Mouse (Mus musculus): ENCODE data around the gene Tmem247. TPM values are rescaled to one million over a fixed set of nuclear protein-coding genes. Genes with fewer than 3 reads are reported as not detected.

Gene Tmem247
- polyA plus RNA-seq (2015; fragmentation: Nextera tagmentation; extraction: Ambion mirVana): not detected in 2 replicates

DNA sequence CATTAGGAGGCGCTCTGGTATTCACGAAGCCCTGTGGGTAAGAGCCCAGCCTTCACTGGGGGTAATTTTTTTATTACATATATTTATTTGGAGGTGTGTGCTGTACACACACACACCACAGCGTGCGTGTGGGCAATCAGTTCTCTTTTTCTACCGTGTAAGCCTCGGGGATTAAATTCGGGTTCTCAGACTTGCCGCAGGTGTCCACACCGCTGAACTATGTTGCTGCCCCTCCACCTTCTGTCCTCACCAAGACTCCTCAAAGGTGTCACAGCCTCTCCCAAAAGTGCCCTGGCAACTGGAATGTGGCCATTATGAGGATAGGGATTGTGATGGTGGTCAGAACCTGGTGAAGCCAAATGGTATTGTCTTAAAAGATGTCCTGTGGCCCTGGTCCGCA is at the start of gene Tmem247:
Gene Tmem247, plus strand, starts transcription at position 301 of the 400 bp plus-strand sequence.
- Histone ChIP-seq H3K27ac (no peak within 1 kb of the TSS), H3K9me3 (replicated peaks; ENCODE audit: low read length) (no peaks in the 10 kb centered on the region), H3K9ac (ENCODE audit: low read depth, low read length) (no peak within 1 kb of the TSS), H3K4me2 (ENCODE audit: low read length) (no peak within 1 kb of the TSS), H3K4me1 (replicated peaks; ENCODE audit: insufficient read depth, low read length) (no peaks in the 10 kb centered on the region), H3K36me3 (ENCODE audit: insufficient read depth, low read length) (no peaks in the 10 kb centered on the region), H3K27me3 (ENCODE audit: insufficient read depth, low read length) (no peaks in the 10 kb centered on the region), H3K4me3 (replicated peaks; ENCODE audit: low read depth, low read length) (no peak within 1 kb of the TSS)
- ATAC-seq (replicated peaks; ENCODE audit: low FRiP score, low read depth): no peak
- TF ChIP-seq CTCF (IDR thresholded peaks at IDR 0.05; ENCODE audit: low read depth): no peak
- no peak for DNase-seq (ENCODE audit: low spot score)
- WGBS: 92% methylated on average over 10 of the region's 10 CpGs

GRCm38 (mm10) chr17:86870586-86870985 is 46.6 kb upstream of the Tmem247 start:
- no peaks in the 10 kb centered on the region for H3K27me3 ChIP-seq (ENCODE audit: insufficient read depth, low read length)

GRCm38 (mm10) chr17:86872643-86873042 is 44.5 kb upstream of the Tmem247 start:
- DNase-seq (ENCODE audit: low spot score) (no peak), ATAC-seq (replicated peaks; ENCODE audit: low FRiP score, low read depth) (no peak)
- WGBS: 64% methylated on average over 6 of the region's 6 CpGs
- Histone ChIP-seq H3K9me3 (replicated peaks; ENCODE audit: low read length) (no peaks in the 10 kb centered on the region), H3K4me3 (replicated peaks; ENCODE audit: low read depth, low read length) (no peak overlapping the region), H3K4me1 (replicated peaks; ENCODE audit: insufficient read depth, low read length) (no peaks in the 10 kb centered on the region), H3K36me3 (ENCODE audit: insufficient read depth, low read length) (no peaks in the 10 kb centered on the region), H3K9ac (ENCODE audit: low read depth, low read length) (no peak overlapping the region), H3K27ac (no peak overlapping the region), H3K4me2 (ENCODE audit: low read length) (no peak overlapping the region), H3K27me3 (ENCODE audit: insufficient read depth, low read length) (no peaks in the 10 kb centered on the region)
- no peak for TF ChIP-seq CTCF (IDR thresholded peaks at IDR 0.05; ENCODE audit: low read depth)

More at GRCm38 (mm10) chr17:86870586-86870985, 46.6 kb upstream of the Tmem247 start:
- Histone ChIP-seq H3K36me3 (ENCODE audit: insufficient read depth, low read length) (no peaks in the 10 kb centered on the region), H3K9me3 (replicated peaks; ENCODE audit: low read length) (no peaks in the 10 kb centered on the region), H3K4me3 (replicated peaks; ENCODE audit: low read depth, low read length) (no peak overlapping the region), H3K4me2 (ENCODE audit: low read length) (no peak overlapping the region), H3K9ac (ENCODE audit: low read depth, low read length) (no peak overlapping the region), H3K27ac (no peak overlapping the region), H3K4me1 (replicated peaks; ENCODE audit: insufficient read depth, low read length) (no peaks in the 10 kb centered on the region)
- DNase-seq (ENCODE audit: low spot score) (peak; percentile 18), ATAC-seq (replicated peaks; ENCODE audit: low FRiP score, low read depth) (no peak)
- WGBS: 63% methylated on average over 8 of the region's 8 CpGs
- TF ChIP-seq CTCF (IDR thresholded peaks at IDR 0.05; ENCODE audit: low read depth): no peak

GRCm38 (mm10) chr17:86876940-86877339 is 40.2 kb upstream of the Tmem247 start:
- no peaks in the 10 kb centered on the region for H3K36me3 ChIP-seq (ENCODE audit: insufficient read depth, low read length)
- H3K27me3 ChIP-seq (ENCODE audit: insufficient read depth, low read length): no peaks in the 10 kb centered on the region
- ATAC-seq (replicated peaks; ENCODE audit: low FRiP score, low read depth) (no peak), DNase-seq (ENCODE audit: low spot score) (no peak)
- H3K9me3 ChIP-seq (replicated peaks; ENCODE audit: low read length): no peaks in the 10 kb centered on the region
- H3K9ac ChIP-seq (ENCODE audit: low read depth, low read length): no peak overlapping the region
- H3K27ac ChIP-seq: no peak overlapping the region
- H3K4me3 ChIP-seq (replicated peaks; ENCODE audit: low read depth, low read length): no peak overlapping the region
- WGBS: 92% methylated on average over 9 of the region's 9 CpGs
- no peaks in the 10 kb centered on the region for H3K4me1 ChIP-seq (replicated peaks; ENCODE audit: insufficient read depth, low read length)
- H3K4me2 ChIP-seq (ENCODE audit: low read length): no peak overlapping the region
- TF ChIP-seq CTCF (IDR thresholded peaks at IDR 0.05; ENCODE audit: low read depth): no peak

GRCm38 (mm10) chr17:86877747-86878146 is 39.4 kb upstream of the Tmem247 start:
- WGBS: 82% methylated on average over 2 of the region's 2 CpGs
- Histone ChIP-seq H3K9me3 (replicated peaks; ENCODE audit: low read length) (no peaks in the 10 kb centered on the region), H3K9ac (ENCODE audit: low read depth, low read length) (no peak overlapping the region), H3K4me1 (replicated peaks; ENCODE audit: insufficient read depth, low read length) (no peaks in the 10 kb centered on the region), H3K27ac (no peak overlapping the region), H3K27me3 (ENCODE audit: insufficient read depth, low read length) (no peaks in the 10 kb centered on the region), H3K4me3 (replicated peaks; ENCODE audit: low read depth, low read length) (no peak overlapping the region), H3K4me2 (ENCODE audit: low read length) (no peak overlapping the region), H3K36me3 (ENCODE audit: insufficient read depth, low read length) (no peaks in the 10 kb centered on the region)
- ATAC-seq (replicated peaks; ENCODE audit: low FRiP score, low read depth) (no peak), DNase-seq (ENCODE audit: low spot score) (no peak)
- TF ChIP-seq CTCF (IDR thresholded peaks at IDR 0.05; ENCODE audit: low read depth): no peak

- 80% methylated on average over 10 of the region's 10 CpGs for WGBS
- Histone ChIP-seq H3K27me3 (ENCODE audit: insufficient read depth, low read length) (no peaks in the 10 kb centered on the region), H3K9me3 (replicated peaks; ENCODE audit: low read length) (no peaks in the 10 kb centered on the region), H3K36me3 (ENCODE audit: insufficient read depth, low read length) (no peaks in the 10 kb centered on the region), H3K9ac (ENCODE audit: low read depth, low read length) (no peak overlapping the region), H3K4me2 (ENCODE audit: low read length) (no peak overlapping the region), H3K4me3 (replicated peaks; ENCODE audit: low read depth, low read length) (no peak overlapping the region), H3K27ac (no peak overlapping the region), H3K4me1 (replicated peaks; ENCODE audit: insufficient read depth, low read length) (no peaks in the 10 kb centered on the region)
- TF ChIP-seq CTCF (IDR thresholded peaks at IDR 0.05; ENCODE audit: low read depth): no peak
- DNase-seq (ENCODE audit: low spot score): no peak
- no peak for ATAC-seq (replicated peaks; ENCODE audit: low FRiP score, low read depth)
Measured at GRCm38 (mm10) chr17:86880056-86880455, 37.1 kb upstream of the Tmem247 start.

GRCm38 (mm10) chr17:86880461-86881044 is 36.6 kb upstream of the Tmem247 start:
- no peaks in the 10 kb centered on the region for H3K27me3 ChIP-seq (ENCODE audit: insufficient read depth, low read length)
- H3K9ac ChIP-seq (ENCODE audit: low read depth, low read length): no peak overlapping the region
- H3K4me1 ChIP-seq (replicated peaks; ENCODE audit: insufficient read depth, low read length): no peaks in the 10 kb centered on the region
- no peak for ATAC-seq (replicated peaks; ENCODE audit: low FRiP score, low read depth)
- H3K4me2 ChIP-seq (ENCODE audit: low read length): no peak overlapping the region
- no peak for DNase-seq (ENCODE audit: low spot score)
- 84% methylated on average over 4 of the region's 4 CpGs for WGBS
- H3K27ac ChIP-seq: no peak overlapping the region
- H3K9me3 ChIP-seq (replicated peaks; ENCODE audit: low read length): no peaks in the 10 kb centered on the region
- H3K4me3 ChIP-seq (replicated peaks; ENCODE audit: low read depth, low read length): no peak overlapping the region
- H3K36me3 ChIP-seq (ENCODE audit: insufficient read depth, low read length): no peaks in the 10 kb centered on the region
- TF ChIP-seq CTCF (IDR thresholded peaks at IDR 0.05; ENCODE audit: low read depth): no peak
